Mouse (Mus musculus): Measurements from ENCODE around the gene Tada2a. TPM values are rescaled to one million over a fixed set of nuclear protein-coding genes. Genes with fewer than 3 reads are reported as not detected.

Tada2a gene
- polyA plus RNA-seq, 1 experiment from 2014 or later, result 27.7 TPM

- WGBS, result 48% methylated on average over 10 of the region's 10 CpGs
- Histone ChIP-seq H3K27me3 (no peaks in the 10 kb centered on the region), H3K27ac (replicated peaks) (peak overlapping the region; percentile 35), H3K4me3 (no peak overlapping the region), H3K4me1 (replicated peaks) (peaks cover 19% of the 10 kb centered on the region), H3K36me3 (no peaks in the 10 kb centered on the region), H3K4me2 (no peak overlapping the region), H3K9me3 (no peaks in the 10 kb centered on the region), H3K9ac (no peak overlapping the region)
- ATAC-seq (ENCODE audit: low read depth), result peak; percentile 74; the same call in 1 of the 2 replicates
Measured at GRCm38 (mm10) chr11:84053524-84054163, 75.8 kb downstream of the Tada2a start.

GRCm38 (mm10) chr11:84053055-84053454 lies 76.3 kb downstream of the Tada2a start:
- Histone ChIP-seq H3K4me1 (replicated peaks) (peaks cover 25% of the 10 kb centered on the region), H3K36me3 (no peaks in the 10 kb centered on the region), H3K27ac (replicated peaks) (no peak overlapping the region), H3K9ac (no peak overlapping the region), H3K4me2 (no peak overlapping the region), H3K4me3 (no peak overlapping the region), H3K9me3 (no peaks in the 10 kb centered on the region), H3K27me3 (no peaks in the 10 kb centered on the region)
- ATAC-seq (ENCODE audit: low read depth), result no peak
- 92% methylated on average over 7 of the region's 7 CpGs for WGBS

GRCm38 (mm10) chr11:84048411-84048810 lies 81.0 kb downstream of the Tada2a start:
- ATAC-seq (ENCODE audit: low read depth), result no peak
- Histone ChIP-seq H3K9ac (no peak overlapping the region), H3K36me3 (no peaks in the 10 kb centered on the region), H3K27ac (replicated peaks) (peak overlapping the region; percentile 38; the same call in 1 of the 2 replicates), H3K4me2 (no peak overlapping the region), H3K27me3 (no peaks in the 10 kb centered on the region), H3K9me3 (no peaks in the 10 kb centered on the region), H3K4me1 (replicated peaks) (peaks cover 37% of the 10 kb centered on the region), H3K4me3 (no peak overlapping the region)
- 45% methylated on average over 10 of the region's 10 CpGs for WGBS

- Histone ChIP-seq H3K4me3 (no peak overlapping the region), H3K36me3 (no peaks in the 10 kb centered on the region), H3K27me3 (no peaks in the 10 kb centered on the region), H3K4me1 (replicated peaks) (peaks cover 43% of the 10 kb centered on the region), H3K4me2 (no peak overlapping the region), H3K9me3 (no peaks in the 10 kb centered on the region), H3K9ac (no peak overlapping the region), H3K27ac (replicated peaks) (no peak overlapping the region)
- 71% methylated on average over 4 of the region's 4 CpGs for WGBS
- ATAC-seq (ENCODE audit: low read depth), result no peak
Measured at GRCm38 (mm10) chr11:84047270-84047669, 82.1 kb downstream of the Tada2a start.

- H3K9me3 ChIP-seq, result no peaks in the 10 kb centered on the region
- ATAC-seq (ENCODE audit: low read depth), result no peak
- H3K9ac ChIP-seq, result no peak overlapping the region
- no peak overlapping the region for H3K27ac ChIP-seq (replicated peaks)
- H3K4me3 ChIP-seq, result no peak overlapping the region
- H3K36me3 ChIP-seq, result peaks cover 17% of the 10 kb centered on the region
- 29% methylated on average over 1 of the region's 1 CpGs for WGBS
- H3K27me3 ChIP-seq, result no peaks in the 10 kb centered on the region
- peaks cover 43% of the 10 kb centered on the region for H3K4me1 ChIP-seq (replicated peaks)
- H3K4me2 ChIP-seq, result no peak overlapping the region
Measured at GRCm38 (mm10) chr11:84044988-84045387, 84.4 kb downstream of the Tada2a start.

GRCm38 (mm10) chr11:84042808-84043762 lies 86.3 kb downstream of the Tada2a start:
- ATAC-seq (ENCODE audit: low read depth), result peak; percentile 86
- 21% methylated on average over 14 of the region's 14 CpGs for WGBS
- Histone ChIP-seq H3K4me2 (peak overlapping the region; percentile 15; the same call in 1 of the 2 replicates), H3K27me3 (no peaks in the 10 kb centered on the region), H3K36me3 (peaks cover 34% of the 10 kb centered on the region), H3K27ac (replicated peaks) (peak overlapping the region; percentile 67), H3K9ac (peak overlapping the region; percentile 38; the same call in 1 of the 2 replicates), H3K9me3 (no peaks in the 10 kb centered on the region), H3K4me1 (replicated peaks) (peaks cover 31% of the 10 kb centered on the region), H3K4me3 (no peak overlapping the region)

GRCm38 (mm10) chr11:84040621-84041020 lies 88.8 kb downstream of the Tada2a start:
- Histone ChIP-seq H3K9me3 (no peaks in the 10 kb centered on the region), H3K36me3 (peaks cover 44% of the 10 kb centered on the region), H3K4me2 (no peak overlapping the region), H3K4me1 (replicated peaks) (peaks cover 22% of the 10 kb centered on the region), H3K9ac (no peak overlapping the region), H3K27me3 (no peaks in the 10 kb centered on the region), H3K4me3 (no peak overlapping the region), H3K27ac (replicated peaks) (no peak overlapping the region)
- WGBS, result 86% methylated on average over 6 of the region's 6 CpGs
- ATAC-seq (ENCODE audit: low read depth), result no peak

- no peak overlapping the region for H3K4me3 ChIP-seq
- H3K27me3 ChIP-seq, result no peaks in the 10 kb centered on the region
- 90% methylated on average over 5 of the region's 5 CpGs for WGBS
- no peak for ATAC-seq (ENCODE audit: low read depth)
- H3K9ac ChIP-seq, result no peak overlapping the region
- peaks cover 76% of the 10 kb centered on the region for H3K36me3 ChIP-seq
- H3K27ac ChIP-seq (replicated peaks), result no peak overlapping the region
- no peak overlapping the region for H3K4me2 ChIP-seq
- H3K9me3 ChIP-seq, result no peaks in the 10 kb centered on the region
- H3K4me1 ChIP-seq (replicated peaks), result no peaks in the 10 kb centered on the region
Measured at GRCm38 (mm10) chr11:84033671-84034070, 95.7 kb downstream of the Tada2a start.

- Histone ChIP-seq H3K27ac (replicated peaks) (no peak overlapping the region), H3K4me1 (replicated peaks) (no peaks in the 10 kb centered on the region), H3K4me2 (no peak overlapping the region), H3K9ac (no peak overlapping the region), H3K36me3 (peaks cover 82% of the 10 kb centered on the region), H3K9me3 (no peaks in the 10 kb centered on the region), H3K4me3 (no peak overlapping the region), H3K27me3 (no peaks in the 10 kb centered on the region)
- ATAC-seq (ENCODE audit: low read depth), result no peak
- 78% methylated on average over 5 of the region's 5 CpGs for WGBS
Measured at GRCm38 (mm10) chr11:84032559-84032958, 96.8 kb downstream of the Tada2a start.

GRCm38 (mm10) chr11:84031971-84032370 lies 97.4 kb downstream of the Tada2a start:
- no peak for ATAC-seq (ENCODE audit: low read depth)
- 54% methylated on average over 9 of the region's 9 CpGs for WGBS
- Histone ChIP-seq H3K4me3 (no peak overlapping the region), H3K9me3 (no peaks in the 10 kb centered on the region), H3K9ac (no peak overlapping the region), H3K36me3 (peaks cover 86% of the 10 kb centered on the region), H3K27ac (replicated peaks) (no peak overlapping the region), H3K4me2 (no peak overlapping the region), H3K4me1 (replicated peaks) (no peaks in the 10 kb centered on the region), H3K27me3 (no peaks in the 10 kb centered on the region)

Measured in neural tube, embryonic 13.5 days (tissue).